Mouse (Mus musculus): ENCODE results near the gene Rbck1.

GRCm38 (mm10) chr2:152293727-152294475 lies 38.6 kb downstream of the Rbck1 start, which contains the start of gene Tbc1d20:
- TF ChIP-seq CTCF (IDR thresholded peaks at IDR 0.05; ENCODE audit: extremely low read depth, insufficient read length, insufficient replicate concordance, low read depth, low read length) (no peak), POLR2A (IDR thresholded peaks at IDR 0.05; ENCODE audit: low read depth, low read length) (peak; percentile 96)
